Mouse (Mus musculus): Measurements from ENCODE around the gene Col8a1. TPM values are rescaled to one million over a fixed set of nuclear protein-coding genes. Genes with fewer than 3 reads are reported as not detected.

The Col8a1 gene
- polyA plus RNA-seq (2012; ENCODE audit: insufficient read depth, insufficient read length, low replicate concordance, missing spikeins): not detected in 2 replicates

GRCm38 (mm10) chr16:57754526-57755125 lies at the start of gene Col8a1:
Gene Col8a1, minus strand, starts transcription at chr16:57754737.
- Histone ChIP-seq H3K27ac (ENCODE audit: insufficient read depth, low read depth, low read length) (0 out of 2 replicates have a peak within 1 kb of the TSS, but pooled peaks have one; percentile 6), H3K4me3 (ENCODE audit: insufficient read depth, low read depth, low read length) (peak within 1 kb of the TSS; percentile 42), H3K4me1 (ENCODE audit: control insufficient read depth, insufficient read depth, low read length) (peaks cover 8% of the 10 kb centered on the region)
- no peak for TF ChIP-seq CTCF (IDR thresholded peaks at IDR 0.05; ENCODE audit: insufficient read depth, low read depth, low read length)
- no peak for TF ChIP-seq POLR2A (IDR thresholded peaks at IDR 0.05; ENCODE audit: insufficient read depth, low read depth, low read length)
- 4% methylated on average over 19 of the region's 19 CpGs for WGBS

GRCm38 (mm10) chr16:57801886-57802285 lies 47.3 kb upstream of the Col8a1 start:
- H3K27ac ChIP-seq (ENCODE audit: insufficient read depth, low read depth, low read length): no peak overlapping the region
- H3K4me3 ChIP-seq (ENCODE audit: insufficient read depth, low read depth, low read length): no peak overlapping the region
- no peak for TF ChIP-seq CTCF (IDR thresholded peaks at IDR 0.05; ENCODE audit: insufficient read depth, low read depth, low read length)
- TF ChIP-seq POLR2A (IDR thresholded peaks at IDR 0.05; ENCODE audit: insufficient read depth, low read depth, low read length): no peak
- WGBS: 65% methylated on average over 2 of the region's 2 CpGs
- H3K4me1 ChIP-seq (ENCODE audit: control insufficient read depth, insufficient read depth, low read length): no peaks in the 10 kb centered on the region

- no peak overlapping the region for H3K27ac ChIP-seq (ENCODE audit: insufficient read depth, low read depth, low read length)
- TF ChIP-seq POLR2A (IDR thresholded peaks at IDR 0.05; ENCODE audit: insufficient read depth, low read depth, low read length): no peak
- TF ChIP-seq CTCF (IDR thresholded peaks at IDR 0.05; ENCODE audit: insufficient read depth, low read depth, low read length): no peak
- no peak overlapping the region for H3K4me3 ChIP-seq (ENCODE audit: insufficient read depth, low read depth, low read length)
- WGBS: 53% methylated on average over 6 of the region's 6 CpGs
- no peaks in the 10 kb centered on the region for H3K4me1 ChIP-seq (ENCODE audit: control insufficient read depth, insufficient read depth, low read length)
Measured at GRCm38 (mm10) chr16:57796321-57796720, 41.8 kb upstream of the Col8a1 start.

GRCm38 (mm10) chr16:57779011-57779410 lies 24.5 kb upstream of the Col8a1 start:
- H3K4me1 ChIP-seq (ENCODE audit: control insufficient read depth, insufficient read depth, low read length): no peaks in the 10 kb centered on the region
- no peak for TF ChIP-seq CTCF (IDR thresholded peaks at IDR 0.05; ENCODE audit: insufficient read depth, low read depth, low read length)
- TF ChIP-seq POLR2A (IDR thresholded peaks at IDR 0.05; ENCODE audit: insufficient read depth, low read depth, low read length): no peak
- H3K27ac ChIP-seq (ENCODE audit: insufficient read depth, low read depth, low read length): no peak overlapping the region
- no peak overlapping the region for H3K4me3 ChIP-seq (ENCODE audit: insufficient read depth, low read depth, low read length)

GRCm38 (mm10) chr16:57765615-57766014 lies 11.1 kb upstream of the Col8a1 start:
- Histone ChIP-seq H3K4me1 (ENCODE audit: control insufficient read depth, insufficient read depth, low read length) (no peaks in the 10 kb centered on the region), H3K4me3 (ENCODE audit: insufficient read depth, low read depth, low read length) (no peak overlapping the region), H3K27ac (ENCODE audit: insufficient read depth, low read depth, low read length) (no peak overlapping the region)
- 78% methylated on average over 3 of the region's 3 CpGs for WGBS
- TF ChIP-seq POLR2A (IDR thresholded peaks at IDR 0.05; ENCODE audit: insufficient read depth, low read depth, low read length) (no peak), CTCF (IDR thresholded peaks at IDR 0.05; ENCODE audit: insufficient read depth, low read depth, low read length) (no peak)

- no peak for TF ChIP-seq POLR2A (IDR thresholded peaks at IDR 0.05; ENCODE audit: insufficient read depth, low read depth, low read length)
- TF ChIP-seq CTCF (IDR thresholded peaks at IDR 0.05; ENCODE audit: insufficient read depth, low read depth, low read length): no peak
- 77% methylated on average over 2 of the region's 2 CpGs for WGBS
- no peak overlapping the region for H3K4me3 ChIP-seq (ENCODE audit: insufficient read depth, low read depth, low read length)
- peaks cover 4% of the 10 kb centered on the region; the same call in 1 of the 2 replicates for H3K4me1 ChIP-seq (ENCODE audit: control insufficient read depth, insufficient read depth, low read length)
- no peak overlapping the region for H3K27ac ChIP-seq (ENCODE audit: insufficient read depth, low read depth, low read length)
Measured at GRCm38 (mm10) chr16:57759862-57760261, 5.3 kb upstream of the Col8a1 start.

GRCm38 (mm10) chr16:57755708-57756107 lies 1.2 kb upstream of the Col8a1 start:
- H3K27ac ChIP-seq (ENCODE audit: insufficient read depth, low read depth, low read length): no peak overlapping the region
- TF ChIP-seq CTCF (IDR thresholded peaks at IDR 0.05; ENCODE audit: insufficient read depth, low read depth, low read length) (no peak), POLR2A (IDR thresholded peaks at IDR 0.05; ENCODE audit: insufficient read depth, low read depth, low read length) (no peak)
- 24% methylated on average over 5 of the region's 5 CpGs for WGBS
- no peak overlapping the region for H3K4me3 ChIP-seq (ENCODE audit: insufficient read depth, low read depth, low read length)
- peaks cover 8% of the 10 kb centered on the region for H3K4me1 ChIP-seq (ENCODE audit: control insufficient read depth, insufficient read depth, low read length)

- WGBS: 8% methylated on average over 12 of the region's 12 CpGs
- H3K4me1 ChIP-seq (ENCODE audit: control insufficient read depth, insufficient read depth, low read length): peaks cover 8% of the 10 kb centered on the region
- TF ChIP-seq POLR2A (IDR thresholded peaks at IDR 0.05; ENCODE audit: insufficient read depth, low read depth, low read length) (0 out of 2 replicates have a peak, but pooled peaks have one; percentile 19), CTCF (IDR thresholded peaks at IDR 0.05; ENCODE audit: insufficient read depth, low read depth, low read length) (no peak)
- 0 out of 2 replicates have a peak overlapping the region, but pooled peaks have one; percentile 6 for H3K27ac ChIP-seq (ENCODE audit: insufficient read depth, low read depth, low read length)
- peak overlapping the region; percentile 42 for H3K4me3 ChIP-seq (ENCODE audit: insufficient read depth, low read depth, low read length)
Measured at GRCm38 (mm10) chr16:57755241-57755640, 704 bp upstream of the Col8a1 start.

- no peak overlapping the region for H3K27ac ChIP-seq (ENCODE audit: insufficient read depth, low read depth, low read length)
- H3K4me1 ChIP-seq (ENCODE audit: control insufficient read depth, insufficient read depth, low read length): peaks cover 8% of the 10 kb centered on the region
- H3K4me3 ChIP-seq (ENCODE audit: insufficient read depth, low read depth, low read length): no peak overlapping the region
- no peak for TF ChIP-seq CTCF (IDR thresholded peaks at IDR 0.05; ENCODE audit: insufficient read depth, low read depth, low read length)
- TF ChIP-seq POLR2A (IDR thresholded peaks at IDR 0.05; ENCODE audit: insufficient read depth, low read depth, low read length): no peak
- 70% methylated on average over 10 of the region's 10 CpGs for whole genome bisulfite sequencing
Measured at GRCm38 (mm10) chr16:57753539-57754280, 827 bp downstream of the Col8a1 start.

Data from olfactory bulb, adult 2 months (tissue).